Mouse (Mus musculus) CH12.LX (cell line): ENCODE measurements around the gene Vti1a. TPM values are rescaled to one million over a fixed set of nuclear protein-coding genes. Genes with fewer than 3 reads are reported as not detected.

Experiments used
- DNase-seq: peaks from one replicate; pipeline ENCODE4 v3.0.0-alpha.2; 2013; ENCODE audit errors: extremely low read depth
- H3K27ac ChIP-seq: 2 replicates; pipeline ENCODE4 v1.5.1; 2012; ENCODE audit warnings: low read depth, mild to moderate bottlenecking, control low read depth, moderate library complexity; ENCODE audit not compliant: insufficient read depth
- H3K27me3 ChIP-seq: replicated peaks from 2 replicates; pipeline ENCODE3; 2012; ENCODE audit warnings: inconsistent platforms
- H3K36me3 ChIP-seq, 2 experiments: replicated peaks in 1 of 2; 2 replicates each; pipeline versions ENCODE3 to v1.6.1; 2012; ENCODE audit warnings: inconsistent platforms in 1 of 2, low read length in 1 of 2, mild to moderate bottlenecking in 1 of 2, mixed read lengths in 1 of 2, moderate library complexity in 1 of 2; ENCODE audit not compliant: control insufficient read depth in 1 of 2, insufficient read depth in 1 of 2
- H3K4me1 ChIP-seq, 2 experiments: 2 replicates each; pipeline ENCODE4 v1.6.1; 2012; ENCODE audit warnings: inconsistent platforms in 1 of 2, moderate library complexity in 1 of 2; ENCODE audit not compliant: insufficient read depth in 2 of 2, control insufficient read depth in 1 of 2
- H3K4me2 ChIP-seq: 2 replicates; pipeline ENCODE4 v1.6.1; 2012; ENCODE audit warnings: low read depth, mild to moderate bottlenecking, control low read depth; ENCODE audit not compliant: poor library complexity, insufficient read depth, severe bottlenecking
- H3K4me3 ChIP-seq, 3 experiments: fragments of 150-350 bp in 1 of 3; sonication (generic) in 1 of 3; replicated peaks in 1 of 3; 2 replicates each; pipeline versions ENCODE3 to v1.5.1; 2011 to 2012; ENCODE audit warnings: low read depth in 2 of 3, low read length in 2 of 3, mild to moderate bottlenecking in 2 of 3, moderate library complexity in 2 of 3, control low read depth in 1 of 3, improper control_type of control experiment in 1 of 3, inconsistent platforms in 1 of 3, mixed read lengths in 1 of 3; ENCODE audit not compliant: poor library complexity in 1 of 3
- H3K79me2 ChIP-seq: replicated peaks from 2 replicates; pipeline ENCODE4 v1.6.1; 2012; ENCODE audit warnings: mild to moderate bottlenecking, moderate library complexity; ENCODE audit not compliant: control insufficient read depth, poor library complexity, insufficient read depth, severe bottlenecking; ENCODE audit errors: extremely low read depth
- H3K9ac ChIP-seq: 2 replicates; pipeline ENCODE4 v1.6.1; 2012; ENCODE audit warnings: low read depth, mild to moderate bottlenecking, control low read depth, moderate library complexity; ENCODE audit not compliant: insufficient read depth
- H3K9me3 ChIP-seq: replicated peaks from 2 replicates; pipeline ENCODE3; 2012; ENCODE audit warnings: low read length, inconsistent platforms, mixed read lengths
- BHLHE40 ChIP-seq: IDR thresholded peaks from 2 replicates; pipeline ENCODE4 v1.6.1; 2011; ENCODE audit warnings: mild to moderate bottlenecking, low read depth, low read length, improper control_type of control experiment
- E2F4 ChIP-seq: IDR thresholded peaks from 2 replicates; pipeline ENCODE4 v1.6.1; 2011; ENCODE audit warnings: low read depth, low read length, improper control_type of control experiment; ENCODE audit not compliant: insufficient replicate concordance
- ELF1 ChIP-seq: IDR thresholded peaks from 2 replicates; pipeline ENCODE4 v1.6.1; 2014; ENCODE audit warnings: low read depth, mild to moderate bottlenecking, inconsistent platforms, low read length, improper control_type of control experiment
- EP300 ChIP-seq: IDR thresholded peaks from 2 replicates; pipeline ENCODE4 v1.6.1; 2011; ENCODE audit warnings: low read length, improper control_type of control experiment
- ETS1 ChIP-seq: conservative IDR thresholded peaks from 2 replicates; pipeline ENCODE4 v1.6.1; 2012; ENCODE audit warnings: low read depth, mild to moderate bottlenecking, inconsistent platforms, low read length, improper control_type of control experiment, moderate library complexity
- GABPA ChIP-seq: IDR thresholded peaks from 2 replicates; pipeline ENCODE4 v1.6.1; 2012; ENCODE audit warnings: low read depth, low read length, improper control_type of control experiment, inconsistent platforms; ENCODE audit not compliant: insufficient replicate concordance
- HCFC1 ChIP-seq: IDR thresholded peaks from 2 replicates; pipeline ENCODE4 v1.6.1; 2012; ENCODE audit warnings: low read depth, mild to moderate bottlenecking, inconsistent platforms, low read length, improper control_type of control experiment
- IRF4 ChIP-seq: IDR thresholded peaks from 2 replicates; pipeline ENCODE4 v1.6.1; 2014; ENCODE audit warnings: low read depth, mild to moderate bottlenecking, inconsistent platforms, low read length, improper control_type of control experiment
- KAT2A ChIP-seq: IDR thresholded peaks from 2 replicates; pipeline ENCODE4 v1.6.1; 2012; ENCODE audit warnings: low read length, improper control_type of control experiment, inconsistent platforms; ENCODE audit not compliant: insufficient replicate concordance
- MAX ChIP-seq: IDR thresholded peaks from 2 replicates; pipeline ENCODE4 v1.6.1; 2011; ENCODE audit warnings: low read length, improper control_type of control experiment
- NRF1 ChIP-seq: IDR thresholded peaks from 2 replicates; pipeline ENCODE4 v1.6.1; 2014; ENCODE audit warnings: low read depth, mild to moderate bottlenecking, inconsistent platforms, low read length, improper control_type of control experiment, moderate library complexity
- POLR2A ChIP-seq: IDR thresholded peaks from 2 replicates; pipeline ENCODE4 v1.6.1; 2011; ENCODE audit warnings: low read depth, mild to moderate bottlenecking, improper control_type of control experiment, low read length
- RAD21 ChIP-seq: IDR thresholded peaks from 2 replicates; pipeline ENCODE4 v1.6.1; 2011; ENCODE audit warnings: low read depth, mild to moderate bottlenecking, low read length, improper control_type of control experiment, moderate library complexity
- RCOR1 ChIP-seq: conservative IDR thresholded peaks from 2 replicates; pipeline ENCODE4 v1.6.1; 2012; ENCODE audit warnings: low read depth, mild to moderate bottlenecking, inconsistent platforms, low read length, improper control_type of control experiment
- TBP ChIP-seq: conservative IDR thresholded peaks from 2 replicates; pipeline ENCODE4 v1.6.1; 2011; ENCODE audit warnings: low read depth, low read length, improper control_type of control experiment
- ZC3H11A ChIP-seq: IDR thresholded peaks from 2 replicates; pipeline ENCODE4 v1.6.1; 2012; ENCODE audit warnings: low read depth, mild to moderate bottlenecking, inconsistent platforms, low read length, improper control_type of control experiment
- ZNF384 ChIP-seq: IDR thresholded peaks from 2 replicates; pipeline ENCODE4 v1.6.1; 2012; ENCODE audit warnings: low read depth, low read length, improper control_type of control experiment, inconsistent platforms
- dilution Hi-C: fragments of 300-500 bp; cut with MboI; formaldehyde crosslinking; loops from 2 replicates; pipeline ENCODE4 v1.14.3; 2020; ENCODE audit warnings: low sequenced_read_pairs; ENCODE audit not compliant: extremely low pct_unique_long_range_greater_than_20kb, extremely low pct_ligation_motif_present
- in situ Hi-C: fragments of 300-500 bp; cut with MboI; formaldehyde crosslinking; loops from 3 replicates; pipeline ENCODE4 v1.14.3; 2019; ENCODE audit warnings: low sequenced_read_pairs, low pct_ligation_motif_present, low pct_unique_long_range_greater_than_20kb, mixed read lengths
- polyA plus RNA-seq: library from polyadenylated mRNA; unstranded; fragments of >175 nt; gene quantifications from 2 replicates; pipeline ENCODE4 v1.2.1, GENCODE M21; 2012; ENCODE audit warnings: low read depth; ENCODE audit not compliant: insufficient read length
- total RNA-seq, 2 experiments: library from RNA; depleted of rRNA; stranded (reverse); fragments of 300-350 nt in 1 of 2; fragments of >200 nt in 1 of 2; gene quantifications; 2 replicates each; pipeline ENCODE4 v1.2.3; 2012 to 2014

Vti1a gene
- total and polyA plus RNA-seq, 3 experiments, result 22.3 to 27.6 (median 23.5) TPM

DNA sequence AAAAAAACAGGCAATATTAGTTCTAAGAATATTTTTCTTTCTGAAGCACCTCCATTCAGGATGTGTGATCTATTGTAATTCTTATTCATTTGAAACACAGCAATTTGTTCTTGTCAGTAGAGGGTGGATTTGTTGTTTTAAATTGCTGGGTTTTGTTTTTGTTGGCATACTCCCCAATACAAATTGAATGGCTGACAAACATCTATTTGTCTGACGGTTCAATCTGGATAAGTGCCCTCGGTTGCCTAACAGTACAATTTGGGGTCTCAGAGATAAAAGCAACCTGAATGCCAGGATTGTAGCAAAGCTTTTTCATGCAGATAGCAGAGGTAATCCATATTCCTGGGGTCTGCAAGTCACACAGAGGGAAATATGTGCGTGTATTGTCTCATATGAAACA, 53.6 kb downstream of the Vti1a start:
- H3K79me2 ChIP-seq, result no peaks in the 10 kb centered on the region
- DNase-seq, result no peak
- H3K4me2 ChIP-seq, result no peak overlapping the region
- no peak overlapping the region for H3K27ac ChIP-seq
- H3K9ac ChIP-seq, result no peak overlapping the region
- no peaks in the 10 kb centered on the region for H3K9me3 ChIP-seq
- no peaks in the 10 kb centered on the region for H3K4me1 ChIP-seq
- peaks cover 0 to 16% of the 10 kb centered on the region in 2 experiments for H3K36me3 ChIP-seq
- no peak overlapping the region for H3K4me3 ChIP-seq
- in situ Hi-C loops (loop anchor here (25.0 kb wide), 1 partner anchor 893 kb away; no protein-coding TSS in a partner anchor), dilution Hi-C loops (no loop called here)
- H3K27me3 ChIP-seq, result no peaks in the 10 kb centered on the region
- TF ChIP-seq NRF1, result no peak
- no peak for TF ChIP-seq ETS1
- TF ChIP-seq ZC3H11A, result no peak
- no peak for TF ChIP-seq EP300
- no peak for TF ChIP-seq E2F4
- no peak for TF ChIP-seq KAT2A
- TF ChIP-seq HCFC1, result no peak
- TF ChIP-seq POLR2A, result no peak
- no peak for TF ChIP-seq ELF1
- TF ChIP-seq RCOR1, result no peak
- TF ChIP-seq TBP, result no peak
- TF ChIP-seq IRF4, result no peak

GRCm38 (mm10) chr19:55376331-55376730, 60.2 kb downstream of the Vti1a start:
- no peak overlapping the region for H3K4me3 ChIP-seq
- H3K4me1 ChIP-seq, result peaks cover 0 to 30% of the 10 kb centered on the region in 2 experiments; a peak in 2 of 4 replicates
- H3K4me2 ChIP-seq, result no peak overlapping the region
- in situ Hi-C loops, result no loop called here
- no peak for DNase-seq
- H3K79me2 ChIP-seq, result no peaks in the 10 kb centered on the region; the same call in 1 of the 2 replicates
- no peaks in the 10 kb centered on the region for H3K27me3 ChIP-seq
- no peaks in the 10 kb centered on the region for H3K9me3 ChIP-seq
- dilution Hi-C loops, result no loop called here
- no peak overlapping the region for H3K9ac ChIP-seq
- TF ChIP-seq MAX (no peak), RAD21 (no peak), ZNF384 (no peak), BHLHE40 (no peak), GABPA (no peak)
- H3K36me3 ChIP-seq, result peaks cover 0 to 26% of the 10 kb centered on the region in 2 experiments
- no peak overlapping the region for H3K27ac ChIP-seq
